Mouse (Mus musculus) gastrocnemius, postnatal 14 days (tissue): Measurements from ENCODE around the gene Taf1c. TPM values are rescaled to one million over a fixed set of nuclear protein-coding genes. Genes with fewer than 3 reads are reported as not detected.
A peak's percentile ranks its signal among the peaks of the same experiment; 100 is the strongest.

Experiments used
- DNase-seq: peaks from one replicate; pipeline ENCODE4 v3.0.0; 2021; ENCODE audit warnings: mixed read lengths
- intact Hi-C: fragments of 180-260 bp; cut with DNase I; formaldehyde crosslinking; loops from one replicate; pipeline ENCODE4 v1.15.1; 2025; ENCODE audit warnings: low total_unique reads
- long read RNA-seq, 2 experiments: library from polyadenylated mRNA; stranded (forward); transcript quantifications; one replicate each; pipeline ENCODE4 v2.0.0; 2021
- total RNA-seq, 2 experiments: library from RNA; stranded (reverse); gene quantifications; 2 replicates each; pipeline ENCODE4 v1.2.3; 2021

The Taf1c gene
- total RNA-seq = 1 to 10 TPM; 3.5 to 3.6 TPM
- long read RNA-seq, experiment 1, partial matches to known transcripts = 1 of 6 reads
- long read RNA-seq, experiment 1, other reads (novel, unspliced or antisense) = 0 of 6 reads
- long read RNA-seq, experiment 2, partial matches to known transcripts = 1 of 5 reads
- long read RNA-seq, experiment 2, other reads (novel, unspliced or antisense) = 1 of 5 reads

- intact Hi-C loops = loop anchor here (10.0 kb wide), 2 partner anchors 70 to 160 kb away; partner anchors contain the start of gene Necab2
- peak; percentile 94 for DNase-seq
Observed at GRCm38 (mm10) chr8:119604996-119605395, at the start of gene Taf1c. Taf1c (minus strand) TSS chr8:119605222.

DNA sequence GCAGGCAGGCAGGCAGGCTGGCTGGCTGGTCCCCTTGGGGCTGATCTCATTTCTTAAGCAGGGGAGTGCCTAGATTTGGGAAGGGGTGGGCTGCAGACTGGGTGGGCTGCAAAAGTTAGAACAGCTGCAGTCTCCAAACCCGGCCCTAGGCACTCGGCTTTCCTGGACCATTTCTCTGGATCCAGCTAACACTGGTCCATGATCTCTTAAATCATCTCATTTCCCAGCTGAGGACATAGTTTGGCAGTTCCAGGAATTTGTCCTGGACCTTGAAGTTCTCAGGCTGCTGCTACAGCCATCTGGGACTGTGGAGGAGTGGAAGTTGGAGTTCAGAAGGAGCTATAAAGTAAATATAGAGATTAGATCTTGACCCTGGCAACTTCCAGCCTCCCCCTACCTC lies 46.3 kb upstream of the Taf1c start:
- intact Hi-C loops = no loop called here
- DNase-seq = peak; percentile 41

DNA sequence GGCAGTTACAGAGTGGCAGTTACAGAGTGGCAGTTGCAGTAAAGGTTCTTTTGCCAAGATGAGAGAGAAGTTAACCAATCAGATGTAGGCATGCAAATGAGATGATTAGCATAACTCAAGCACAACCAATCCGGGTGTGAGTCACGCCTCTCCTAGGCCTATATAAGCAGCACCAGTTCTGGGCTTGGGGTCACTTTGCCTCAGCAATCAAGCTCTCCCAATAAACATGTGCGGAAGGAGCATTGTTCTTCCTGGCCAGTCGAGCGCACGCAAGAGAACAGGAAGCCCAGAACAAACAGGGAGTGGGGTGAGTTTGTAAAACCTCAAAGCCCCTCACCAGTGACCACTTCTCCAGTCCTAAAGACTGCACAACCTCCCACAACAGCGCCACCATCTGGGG lies 41.8 kb upstream of the Taf1c start:
- intact Hi-C loops = no loop called here
- no peak for DNase-seq

- no peak for DNase-seq
- intact Hi-C loops = no loop called here
Observed at GRCm38 (mm10) chr8:119646197-119646596, 41.2 kb upstream of the Taf1c start.

- DNase-seq = no peak
- intact Hi-C loops = no loop called here
Observed at GRCm38 (mm10) chr8:119644981-119645597, 40.1 kb upstream of the Taf1c start.

GRCm38 (mm10) chr8:119644429-119644960 lies 39.5 kb upstream of the Taf1c start:
- intact Hi-C loops = no loop called here
- no peak for DNase-seq

GRCm38 (mm10) chr8:119642960-119643359 lies 37.9 kb upstream of the Taf1c start:
- intact Hi-C loops = no loop called here
- no peak for DNase-seq

DNA sequence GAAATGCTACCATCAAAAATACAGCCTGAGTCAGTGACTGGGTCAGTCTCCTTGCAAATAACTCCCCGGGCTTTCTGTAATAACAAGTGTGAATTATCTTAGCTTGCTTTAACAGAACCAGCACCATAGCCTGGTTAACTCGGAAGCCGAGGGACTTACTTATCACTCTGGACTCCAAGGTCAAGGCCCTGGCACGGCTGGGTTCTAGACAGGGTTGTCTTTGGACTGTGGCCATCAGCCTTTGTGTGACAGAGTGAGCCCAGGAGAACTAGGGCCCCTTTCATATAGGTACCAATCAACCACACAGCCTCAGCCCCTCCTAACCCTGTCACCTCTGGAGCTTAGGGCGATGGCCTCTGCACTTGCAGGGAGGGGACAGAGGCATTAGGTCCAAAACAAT lies 36.0 kb upstream of the Taf1c start:
- intact Hi-C loops = no loop called here
- DNase-seq = no peak

DNA sequence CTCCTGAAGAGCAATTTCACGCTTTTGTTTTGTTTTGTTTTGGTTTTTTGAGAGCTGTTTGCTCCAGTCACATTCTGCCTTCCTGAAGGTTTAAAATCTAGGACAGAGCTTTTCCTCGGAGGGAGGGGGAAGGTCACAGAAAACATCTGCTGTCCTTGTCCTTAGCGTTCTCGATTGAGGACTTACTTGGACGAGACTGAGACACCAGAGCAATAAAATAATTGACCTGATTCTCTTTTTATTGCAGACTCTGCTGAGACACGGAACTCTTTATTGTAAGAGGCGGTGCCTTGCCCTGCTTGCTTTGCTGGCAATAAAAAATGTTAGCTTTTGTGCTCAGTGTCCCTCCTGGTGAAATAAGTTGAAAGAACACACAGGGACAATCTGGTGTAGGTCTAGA lies 34.8 kb upstream of the Taf1c start:
- no peak for DNase-seq
- intact Hi-C loops = no loop called here

- intact Hi-C loops = no loop called here
Observed at GRCm38 (mm10) chr8:119638261-119638660, 33.2 kb upstream of the Taf1c start.

DNA sequence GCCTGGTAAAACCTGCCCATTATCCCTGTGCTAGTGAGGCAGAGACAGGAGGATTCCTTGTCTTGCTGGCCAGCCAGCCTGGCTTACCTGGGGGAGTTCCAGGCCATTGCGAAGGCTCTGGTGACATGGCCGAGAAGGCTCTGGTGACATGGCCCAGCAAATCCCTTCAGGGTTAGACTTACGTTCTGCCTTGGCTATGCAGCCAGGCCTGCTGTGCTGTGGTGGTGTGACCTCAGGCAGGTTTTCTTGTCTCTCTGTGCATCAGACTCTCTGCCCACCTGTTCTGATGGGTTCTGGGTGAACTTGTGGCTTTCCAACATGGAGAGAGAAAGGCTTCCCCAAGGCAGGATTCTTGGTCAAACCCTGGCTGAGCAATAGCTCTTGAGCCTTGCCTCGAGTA lies 32.4 kb upstream of the Taf1c start:
- intact Hi-C loops = no loop called here
- DNase-seq = no peak

More at GRCm38 (mm10) chr8:119638261-119638660, 33.2 kb upstream of the Taf1c start:
- DNase-seq = no peak

GRCm38 (mm10) chr8:119636766-119637165 lies 31.7 kb upstream of the Taf1c start:
- intact Hi-C loops = no loop called here
- DNase-seq = no peak

DNA sequence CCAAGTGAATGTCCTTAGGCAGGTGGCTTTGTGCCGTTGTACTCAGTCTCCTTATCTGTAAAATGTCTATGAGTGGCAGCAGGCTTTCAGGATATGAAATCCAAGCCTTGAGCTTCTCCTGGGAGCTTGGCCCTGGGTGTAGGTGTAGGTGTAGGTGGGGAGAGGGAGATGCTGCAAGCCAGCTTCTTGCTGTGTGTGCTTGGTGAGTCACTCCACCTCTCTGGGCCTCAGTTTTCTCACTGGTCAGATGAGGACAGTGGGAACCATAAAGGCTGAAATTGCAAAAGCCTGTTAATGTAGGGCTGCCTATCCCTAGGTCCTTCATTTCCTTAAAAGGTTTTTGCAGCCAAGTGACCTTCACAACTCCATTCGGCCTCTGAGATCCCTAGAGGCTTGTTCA lies 30.9 kb upstream of the Taf1c start:
- intact Hi-C loops = no loop called here
- no peak for DNase-seq

DNA sequence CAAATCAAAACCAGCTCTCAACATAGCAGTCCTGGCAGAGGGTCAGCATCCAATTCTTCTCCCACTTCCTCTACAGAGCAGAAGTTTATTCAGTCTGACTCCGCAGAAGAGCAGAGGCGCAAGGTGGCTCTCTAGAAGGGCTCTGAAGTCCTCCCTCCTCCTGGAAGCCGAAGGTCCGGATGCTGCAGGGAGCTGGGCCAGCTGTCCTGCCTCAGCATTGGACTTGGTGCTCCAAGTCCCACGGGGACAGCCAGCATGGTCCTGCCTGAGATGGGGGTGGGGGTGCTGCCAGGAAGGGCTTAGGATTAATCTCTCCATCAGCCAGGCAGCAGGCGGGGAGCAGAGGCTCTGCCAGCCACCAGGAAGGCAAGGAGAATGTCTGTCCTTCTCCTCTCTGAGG lies 30.4 kb upstream of the Taf1c start, which contains the start of gene Kcng4:
TSS of gene Kcng4 (minus strand) at position 303 of the 400 bp plus-strand sequence.
- intact Hi-C loops = no loop called here
- DNase-seq = peak; percentile 59

- no peak for DNase-seq
- intact Hi-C loops = no loop called here
Observed at GRCm38 (mm10) chr8:119634616-119635336, 29.8 kb upstream of the Taf1c start.

DNA sequence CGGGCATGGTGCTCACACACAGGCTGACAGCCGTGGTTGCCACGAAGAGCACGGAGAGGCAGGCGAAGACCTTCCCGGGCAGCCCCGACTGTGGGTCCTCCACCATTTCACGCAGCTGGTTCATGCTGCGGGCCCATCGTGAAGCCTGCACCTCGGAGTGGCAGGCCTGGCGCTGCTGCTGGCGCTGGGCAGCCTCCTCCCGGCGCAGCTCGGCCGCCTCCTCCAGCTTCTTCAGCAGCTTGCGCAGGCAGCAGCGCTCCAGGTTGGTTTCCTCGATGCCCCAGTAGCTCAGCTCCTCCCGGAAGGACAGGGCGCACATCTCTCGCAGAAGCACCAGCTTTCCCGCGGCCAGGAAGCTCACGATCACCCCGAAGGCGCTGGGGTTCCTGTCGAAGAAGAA lies 27.9 kb upstream of the Taf1c start:
- intact Hi-C loops = no loop called here
- no peak for DNase-seq

GRCm38 (mm10) chr8:119632246-119632645 lies 27.2 kb upstream of the Taf1c start:
- DNase-seq = no peak
- intact Hi-C loops = no loop called here

- intact Hi-C loops = no loop called here
- no peak for DNase-seq
Observed at GRCm38 (mm10) chr8:119630841-119631240, 25.8 kb upstream of the Taf1c start.

GRCm38 (mm10) chr8:119627613-119628359 lies 22.8 kb upstream of the Taf1c start:
- DNase-seq = no peak
- intact Hi-C loops = no loop called here

GRCm38 (mm10) chr8:119627199-119627598 lies 22.2 kb upstream of the Taf1c start:
- intact Hi-C loops = no loop called here

More at GRCm38 (mm10) chr8:119627199-119627598, 22.2 kb upstream of the Taf1c start:
- DNase-seq = no peak
